Mouse (Mus musculus) limb, embryonic 14.5 days (tissue): ENCODE measurements around the gene Crisp2. TPM values are rescaled to one million over a fixed set of nuclear protein-coding genes. Genes with fewer than 3 reads are reported as not detected.

ENCODE experiments used
- ATAC-seq: fragments of 200-750 bp; cut with Nextera tagmentation; 2 replicates; pipeline ENCODE4 v1.8.0; 2017; ENCODE audit warnings: low read depth, moderate number of reproducible peaks, moderate TSS enrichment; ENCODE audit not compliant: low FRiP score
- DNase-seq: peaks from one replicate; pipeline ENCODE4 v3.0.0-alpha.2; 2015; ENCODE audit warnings: low spot score
- H3K27ac ChIP-seq: fragments of 300-500 bp; sonication (generic); replicated peaks from 2 replicates; pipeline ENCODE4 v1.5.1; 2014; ENCODE audit warnings: low read depth, mild to moderate bottlenecking, low read length, moderate library complexity, mixed read lengths
- H3K27me3 ChIP-seq: fragments of 300-500 bp; sonication (generic); 2 replicates; pipeline ENCODE4 v1.6.1; 2014; ENCODE audit warnings: low read length, mixed read lengths; ENCODE audit not compliant: control insufficient read depth, insufficient read depth
- H3K36me3 ChIP-seq: fragments of 300-500 bp; sonication (generic); 2 replicates; pipeline ENCODE4 v1.6.1; 2014; ENCODE audit warnings: mild to moderate bottlenecking, low read length, moderate library complexity, mixed read lengths; ENCODE audit not compliant: control insufficient read depth, insufficient read depth
- H3K4me1 ChIP-seq: fragments of 300-500 bp; sonication (generic); 2 replicates; pipeline ENCODE4 v1.6.1; 2014; ENCODE audit warnings: antibody characterized with exemption, low read length, mixed read lengths; ENCODE audit not compliant: control insufficient read depth, insufficient read depth
- H3K4me2 ChIP-seq: fragments of 300-500 bp; sonication (generic); replicated peaks from 2 replicates; pipeline ENCODE4 v1.6.1; 2014; ENCODE audit warnings: low read depth, mild to moderate bottlenecking, low read length, moderate library complexity; ENCODE audit not compliant: severe bottlenecking
- H3K4me3 ChIP-seq: fragments of 300-500 bp; sonication (generic); replicated peaks from 2 replicates; pipeline ENCODE4 v1.5.1; 2014; ENCODE audit warnings: low read length
- H3K9ac ChIP-seq: fragments of 300-500 bp; sonication (generic); 2 replicates; pipeline ENCODE4 v1.6.1; 2014; ENCODE audit warnings: mild to moderate bottlenecking, low read depth, low read length, moderate library complexity; ENCODE audit not compliant: severe bottlenecking
- H3K9me3 ChIP-seq: fragments of 300-500 bp; sonication (generic); 2 replicates; pipeline ENCODE4 v1.6.1; 2016; ENCODE audit warnings: low read length; ENCODE audit not compliant: control insufficient read depth
- POLR2A ChIP-seq: fragments of 200-500 bp; IDR thresholded peaks from 2 replicates; pipeline ENCODE4 v1.8.0; 2012; ENCODE audit warnings: inconsistent platforms, mild to moderate bottlenecking, moderate library complexity, borderline replicate concordance; ENCODE audit not compliant: insufficient read depth, insufficient read length; ENCODE audit errors: extremely low read depth
- WGBS: fragments of 180-500 bp; shearing (Covaris S2); extraction: QIAGEN DNeasy Blood & Tissue Kit; methylation state at CpG from one replicate; pipeline ENCODE4 v1.1.7; 2014; 5-methylcytosine and 5-hydroxymethylcytosine counted together
- polyA plus RNA-seq, 2 experiments: library from polyadenylated mRNA; depleted of rRNA in 1 of 2; stranded (reverse) in 1 of 2; unstranded in 1 of 2; fragments of >200 nt; fragmentation: Nextera tagmentation in 1 of 2; extraction: Ambion mirVana in 1 of 2; gene quantifications; 2 replicates each; pipeline versions ENCODE4 v1.2.1 to v1.2.3; 2012 to 2014

The Crisp2 gene
- polyA plus RNA-seq, 2 experiments = 0.04 TPM; not detected in 1

GRCm38 (mm10) chr17:40808071-40808470 lies 1.3 kb upstream of the Crisp2 start:
- Histone ChIP-seq H3K9ac (no peak overlapping the region), H3K27ac (no peak overlapping the region), H3K27me3 (no peaks in the 10 kb centered on the region), H3K36me3 (no peaks in the 10 kb centered on the region), H3K4me2 (no peak overlapping the region), H3K4me1 (no peaks in the 10 kb centered on the region), H3K4me3 (no peak overlapping the region), H3K9me3 (no peaks in the 10 kb centered on the region)
- ATAC-seq = no peak
- TF ChIP-seq POLR2A = no peak
- DNase-seq = no peak

GRCm38 (mm10) chr17:40806550-40806949 lies 253 bp downstream of the Crisp2 start:
- no peak overlapping the region for H3K4me2 ChIP-seq
- 52% methylated on average over 3 of the region's 3 CpGs for WGBS
- H3K36me3 ChIP-seq = no peaks in the 10 kb centered on the region
- no peaks in the 10 kb centered on the region for H3K27me3 ChIP-seq
- no peak for TF ChIP-seq POLR2A
- H3K9ac ChIP-seq = no peak overlapping the region
- no peak overlapping the region for H3K4me3 ChIP-seq
- ATAC-seq = no peak
- DNase-seq = no peak
- no peak overlapping the region for H3K27ac ChIP-seq
- no peaks in the 10 kb centered on the region for H3K9me3 ChIP-seq
- no peaks in the 10 kb centered on the region for H3K4me1 ChIP-seq

- H3K4me2 ChIP-seq = no peak overlapping the region
- H3K27me3 ChIP-seq = no peaks in the 10 kb centered on the region
- no peak overlapping the region for H3K27ac ChIP-seq
- no peaks in the 10 kb centered on the region for H3K36me3 ChIP-seq
- no peak for TF ChIP-seq POLR2A
- 74% methylated on average over 3 of the region's 3 CpGs for WGBS
- no peak overlapping the region for H3K9ac ChIP-seq
- H3K4me3 ChIP-seq = no peak overlapping the region
- H3K4me1 ChIP-seq = no peaks in the 10 kb centered on the region
- no peaks in the 10 kb centered on the region for H3K9me3 ChIP-seq
- DNase-seq (no peak), ATAC-seq (no peak)
Observed at GRCm38 (mm10) chr17:40802707-40803340, 4.0 kb downstream of the Crisp2 start.

GRCm38 (mm10) chr17:40793921-40794854 lies 12.6 kb downstream of the Crisp2 start:
- no peak for ATAC-seq

DNA sequence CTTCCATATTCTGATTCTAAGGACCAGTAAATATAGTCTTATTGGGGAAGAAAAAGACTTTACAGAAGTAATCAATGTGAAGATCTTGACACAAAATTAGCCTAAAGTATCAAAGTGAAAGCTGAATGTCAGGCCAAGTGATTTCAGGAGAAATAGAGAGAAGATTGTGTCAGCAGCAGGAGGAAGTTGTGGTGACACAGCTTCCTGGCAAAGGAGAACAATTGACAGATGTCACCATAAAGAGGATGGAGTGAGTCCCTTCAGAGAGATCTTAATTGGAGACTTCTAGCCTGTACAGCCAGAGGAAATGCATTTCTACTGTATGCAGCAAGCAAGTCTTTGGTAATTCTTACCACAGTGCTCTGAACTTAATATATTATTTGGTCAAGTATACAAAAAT lies 16.9 kb downstream of the Crisp2 start:
- no peak for TF ChIP-seq POLR2A
- Histone ChIP-seq H3K27me3 (no peaks in the 10 kb centered on the region), H3K9me3 (no peaks in the 10 kb centered on the region), H3K36me3 (no peaks in the 10 kb centered on the region), H3K4me2 (no peak overlapping the region), H3K4me1 (no peaks in the 10 kb centered on the region), H3K27ac (no peak overlapping the region), H3K4me3 (no peak overlapping the region), H3K9ac (no peak overlapping the region)
- ATAC-seq (no peak), DNase-seq (no peak)

More at GRCm38 (mm10) chr17:40793921-40794854, 12.6 kb downstream of the Crisp2 start:
- no peaks in the 10 kb centered on the region for H3K36me3 ChIP-seq
- 54% methylated on average over 20 of the region's 20 CpGs for WGBS
- no peaks in the 10 kb centered on the region for H3K9me3 ChIP-seq
- H3K4me3 ChIP-seq = no peak overlapping the region
- no peak overlapping the region for H3K9ac ChIP-seq
- no peak overlapping the region for H3K27ac ChIP-seq
- H3K27me3 ChIP-seq = no peaks in the 10 kb centered on the region
- DNase-seq = no peak
- H3K4me2 ChIP-seq = no peak overlapping the region
- no peaks in the 10 kb centered on the region for H3K4me1 ChIP-seq
- TF ChIP-seq POLR2A = no peak
